Mouse (Mus musculus) midbrain, embryonic 14.5 days (tissue): ENCODE measurements around the gene Jmjd1c. TPM values are rescaled to one million over a fixed set of nuclear protein-coding genes. Genes with fewer than 3 reads are reported as not detected.

ENCODE experiments used
- ATAC-seq: fragments of 200-750 bp; cut with Nextera tagmentation; 2 replicates; pipeline ENCODE4 v1.8.0; 2017; ENCODE audit warnings: moderate number of reproducible peaks, moderate library complexity; ENCODE audit not compliant: low FRiP score, low TSS enrichment
- DNase-seq: peaks from one replicate; pipeline ENCODE4 v3.0.0-alpha.2; 2015
- H3K27ac ChIP-seq: fragments of 300-500 bp; sonication (generic); replicated peaks from 2 replicates; pipeline ENCODE4 v1.5.1; 2014; ENCODE audit warnings: mild to moderate bottlenecking, low read depth, low read length, moderate library complexity
- H3K27me3 ChIP-seq: fragments of 300-500 bp; sonication (generic); 2 replicates; pipeline ENCODE4 v1.6.1; 2014; ENCODE audit warnings: low read length, control low read depth, mixed read lengths; ENCODE audit not compliant: control insufficient read depth, insufficient read depth
- H3K36me3 ChIP-seq: fragments of 300-500 bp; sonication (generic); 2 replicates; pipeline ENCODE4 v1.6.1; 2014; ENCODE audit warnings: low read length, control low read depth; ENCODE audit not compliant: control insufficient read depth, insufficient read depth
- H3K4me1 ChIP-seq: fragments of 300-500 bp; sonication (generic); 2 replicates; pipeline ENCODE4 v1.6.1; 2014; ENCODE audit warnings: mild to moderate bottlenecking, antibody characterized with exemption, low read length, control low read depth; ENCODE audit not compliant: control insufficient read depth, insufficient read depth
- H3K4me2 ChIP-seq: fragments of 300-500 bp; sonication (generic); 2 replicates; pipeline ENCODE4 v1.6.1; 2014; ENCODE audit warnings: mild to moderate bottlenecking, low read length, moderate library complexity
- H3K4me3 ChIP-seq: fragments of 300-500 bp; sonication (generic); replicated peaks from 2 replicates; pipeline ENCODE4 v1.5.1; 2014; ENCODE audit warnings: low read depth, low read length
- H3K9ac ChIP-seq: fragments of 300-500 bp; sonication (generic); replicated peaks from 2 replicates; pipeline ENCODE4 v1.6.1; 2014; ENCODE audit warnings: mild to moderate bottlenecking, low read length, moderate library complexity
- H3K9me3 ChIP-seq: fragments of 300-500 bp; sonication (generic); 2 replicates; pipeline ENCODE4 v1.6.1; 2016; ENCODE audit warnings: low read length, control low read depth, mixed read lengths; ENCODE audit not compliant: control insufficient read depth
- WGBS: fragments of 180-500 bp; shearing (Covaris S2); extraction: QIAGEN DNeasy Blood & Tissue Kit; methylation state at CpG from one replicate; pipeline ENCODE4 v1.1.7; 2014; 5-methylcytosine and 5-hydroxymethylcytosine counted together
- polyA plus RNA-seq: library from polyadenylated mRNA; unstranded; fragments of >200 nt; fragmentation: Nextera tagmentation; extraction: Ambion mirVana; gene quantifications from 2 replicates; pipeline ENCODE4 v1.2.1, GENCODE M21; 2014

Gene Jmjd1c
- polyA plus RNA-seq, 1 experiment from 2014 or later, result 54.4 TPM

DNA sequence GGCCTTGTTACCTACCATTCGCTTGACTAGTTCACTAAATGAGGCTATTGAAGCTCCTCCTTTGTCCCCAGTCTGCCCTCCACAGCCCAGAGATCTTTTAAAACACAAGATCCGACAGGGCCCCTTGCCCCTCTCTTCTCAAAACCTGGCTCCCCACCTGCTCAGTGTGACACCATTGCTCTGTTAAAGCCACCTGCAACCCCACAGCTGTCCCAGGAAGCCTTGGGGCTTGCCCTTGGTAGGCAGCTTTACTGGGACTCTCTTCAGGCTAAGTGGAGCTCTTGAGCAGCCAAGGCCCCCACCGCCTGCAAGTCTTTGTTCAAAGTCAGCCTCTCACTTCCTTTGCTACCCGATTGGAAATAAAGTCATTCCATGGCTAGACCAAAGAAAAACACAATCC, 16.9 kb upstream of the Jmjd1c start:
- WGBS, result 52% methylated on average over 4 of the region's 4 CpGs
- no peak overlapping the region for H3K27ac ChIP-seq
- peaks cover 4% of the 10 kb centered on the region for H3K4me1 ChIP-seq
- no peaks in the 10 kb centered on the region for H3K9me3 ChIP-seq
- ATAC-seq (no peak), DNase-seq (no peak)
- H3K36me3 ChIP-seq, result no peaks in the 10 kb centered on the region
- H3K4me3 ChIP-seq, result no peak overlapping the region
- H3K27me3 ChIP-seq, result no peaks in the 10 kb centered on the region
- H3K9ac ChIP-seq, result no peak overlapping the region
- H3K4me2 ChIP-seq, result no peak overlapping the region

GRCm38 (mm10) chr10:67081206-67082007, 14.5 kb upstream of the Jmjd1c start:
- 93% methylated on average over 18 of the region's 18 CpGs for WGBS
- H3K27me3 ChIP-seq, result no peaks in the 10 kb centered on the region
- H3K4me2 ChIP-seq, result no peak overlapping the region
- H3K27ac ChIP-seq, result no peak overlapping the region
- no peaks in the 10 kb centered on the region for H3K9me3 ChIP-seq
- no peaks in the 10 kb centered on the region for H3K36me3 ChIP-seq
- peaks cover 4% of the 10 kb centered on the region for H3K4me1 ChIP-seq
- DNase-seq, result no peak
- ATAC-seq, result no peak
- H3K9ac ChIP-seq, result no peak overlapping the region
- no peak overlapping the region for H3K4me3 ChIP-seq

GRCm38 (mm10) chr10:67082531-67082930, 13.4 kb upstream of the Jmjd1c start:
- WGBS, result 93% methylated on average over 4 of the region's 4 CpGs
- Histone ChIP-seq H3K27me3 (no peaks in the 10 kb centered on the region), H3K9me3 (no peaks in the 10 kb centered on the region), H3K4me3 (no peak overlapping the region), H3K4me2 (no peak overlapping the region), H3K9ac (no peak overlapping the region), H3K4me1 (no peaks in the 10 kb centered on the region), H3K27ac (no peak overlapping the region), H3K36me3 (no peaks in the 10 kb centered on the region)
- ATAC-seq (no peak), DNase-seq (no peak)

DNA sequence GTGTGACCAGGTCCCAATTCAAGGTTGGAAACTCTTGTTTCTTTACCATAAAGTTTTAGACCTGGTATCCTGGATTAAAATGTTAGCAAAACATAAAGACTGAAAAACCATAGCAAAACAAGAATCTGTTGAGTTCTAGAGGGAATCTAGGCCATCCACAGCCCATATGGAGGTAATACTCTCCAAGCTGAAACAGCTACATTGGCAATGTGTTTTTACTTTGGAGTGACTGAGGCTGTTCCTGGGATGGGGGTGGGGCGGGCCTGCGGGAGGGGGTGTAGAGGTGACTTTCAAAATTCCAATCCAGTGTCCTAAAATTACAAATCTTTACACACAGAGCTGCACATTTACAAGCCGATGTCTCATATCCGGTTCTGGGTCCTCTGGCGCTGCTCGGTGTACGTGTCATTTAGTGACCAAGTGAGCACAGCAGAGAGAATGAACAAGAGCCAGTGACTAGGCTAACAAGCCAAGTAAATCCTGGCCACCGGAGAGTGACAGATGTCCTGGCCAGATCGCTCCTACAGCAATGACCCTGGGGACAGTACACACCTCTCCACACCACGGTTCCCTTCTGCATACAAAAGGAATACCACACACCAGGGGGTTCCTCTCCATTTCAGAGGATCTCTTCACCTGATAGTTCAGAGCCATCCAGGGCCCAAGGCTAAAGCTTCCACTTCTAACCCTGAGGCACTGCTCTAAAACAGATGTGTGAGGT, 12.3 kb upstream of the Jmjd1c start:
- H3K4me1 ChIP-seq, result no peaks in the 10 kb centered on the region
- H3K9me3 ChIP-seq, result no peaks in the 10 kb centered on the region
- no peak overlapping the region for H3K4me2 ChIP-seq
- ATAC-seq, result no peak
- 75% methylated on average over 10 of the region's 10 CpGs for WGBS
- no peaks in the 10 kb centered on the region for H3K36me3 ChIP-seq
- no peak for DNase-seq
- no peak overlapping the region for H3K9ac ChIP-seq
- H3K27me3 ChIP-seq, result no peaks in the 10 kb centered on the region
- H3K4me3 ChIP-seq, result no peak overlapping the region
- no peak overlapping the region for H3K27ac ChIP-seq

GRCm38 (mm10) chr10:67085124-67085523, 10.8 kb upstream of the Jmjd1c start:
- Histone ChIP-seq H3K4me2 (no peak overlapping the region), H3K27me3 (no peaks in the 10 kb centered on the region), H3K36me3 (no peaks in the 10 kb centered on the region), H3K27ac (no peak overlapping the region), H3K4me1 (no peaks in the 10 kb centered on the region), H3K9me3 (no peaks in the 10 kb centered on the region), H3K4me3 (no peak overlapping the region), H3K9ac (no peak overlapping the region)
- 77% methylated on average over 10 of the region's 10 CpGs for WGBS
- DNase-seq, result no peak
- no peak for ATAC-seq

GRCm38 (mm10) chr10:67085916-67086315, 10.0 kb upstream of the Jmjd1c start:
- H3K27ac ChIP-seq, result no peak overlapping the region
- no peak overlapping the region for H3K4me2 ChIP-seq
- H3K27me3 ChIP-seq, result no peaks in the 10 kb centered on the region
- no peaks in the 10 kb centered on the region for H3K4me1 ChIP-seq
- 93% methylated on average over 7 of the region's 7 CpGs for WGBS
- DNase-seq (no peak), ATAC-seq (no peak)
- no peak overlapping the region for H3K4me3 ChIP-seq
- no peaks in the 10 kb centered on the region for H3K36me3 ChIP-seq
- no peaks in the 10 kb centered on the region for H3K9me3 ChIP-seq
- no peak overlapping the region for H3K9ac ChIP-seq

DNA sequence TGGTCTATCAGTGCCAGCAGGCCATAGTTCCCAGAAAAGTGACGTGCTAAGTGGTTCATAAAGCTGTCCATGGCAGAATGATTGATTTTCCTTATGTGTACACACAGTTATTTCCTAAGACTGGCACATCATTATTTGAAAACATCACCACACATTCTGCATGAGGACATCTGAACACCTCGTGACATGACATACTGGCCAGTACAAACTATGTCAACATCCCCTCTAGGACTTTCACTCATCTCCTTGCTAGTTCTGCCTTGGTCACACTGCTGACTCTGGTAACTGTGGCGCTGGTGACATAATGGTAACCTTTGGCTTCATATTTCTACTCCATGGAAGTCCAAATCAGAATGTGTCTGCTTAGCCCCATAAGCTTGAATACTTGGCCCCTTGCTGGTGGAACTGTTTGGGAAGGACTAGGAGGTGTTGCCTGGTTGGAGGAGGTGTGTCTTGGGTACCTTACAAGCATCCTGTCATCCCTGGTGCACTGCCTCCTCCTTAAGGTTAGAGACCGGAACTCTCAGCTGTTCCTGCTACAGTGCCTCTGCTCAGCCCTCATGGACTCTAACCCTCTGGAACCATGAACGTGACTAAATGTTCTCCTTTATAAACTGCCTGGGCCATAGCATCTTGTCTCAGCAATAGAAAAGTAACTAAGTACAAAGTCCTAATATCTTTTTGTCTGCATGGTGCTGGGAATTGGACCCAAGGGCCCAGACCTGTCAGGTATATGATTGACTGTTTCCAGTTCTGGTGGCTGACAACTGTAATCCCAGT, 8.3 kb upstream of the Jmjd1c start:
- no peaks in the 10 kb centered on the region for H3K27me3 ChIP-seq
- no peak overlapping the region for H3K27ac ChIP-seq
- no peaks in the 10 kb centered on the region for H3K4me1 ChIP-seq
- ATAC-seq, result no peak
- no peaks in the 10 kb centered on the region for H3K36me3 ChIP-seq
- no peak overlapping the region for H3K4me3 ChIP-seq
- DNase-seq, result no peak
- no peak overlapping the region for H3K4me2 ChIP-seq
- 97% methylated on average over 5 of the region's 5 CpGs for WGBS
- no peaks in the 10 kb centered on the region for H3K9me3 ChIP-seq
- H3K9ac ChIP-seq, result no peak overlapping the region

DNA sequence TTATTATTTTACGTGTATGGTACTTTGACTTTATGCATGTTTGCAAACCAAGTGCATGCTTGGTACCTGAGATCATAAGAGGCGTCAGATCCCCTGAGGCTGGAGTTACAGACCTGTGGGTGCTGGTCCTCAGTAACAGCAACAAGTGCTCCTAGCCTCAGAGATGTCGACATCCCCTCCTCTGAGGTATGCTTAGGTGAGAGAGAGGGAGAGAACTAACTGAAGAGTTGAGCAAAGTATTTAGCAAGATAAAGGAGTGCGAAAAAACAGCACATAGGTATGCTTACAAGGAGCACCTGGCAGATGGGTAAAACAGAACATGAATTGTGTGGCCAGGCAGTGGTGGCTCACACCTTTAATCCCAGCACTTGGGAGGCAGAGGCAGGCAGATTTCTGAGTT, 5.3 kb upstream of the Jmjd1c start:
- no peak overlapping the region for H3K4me3 ChIP-seq
- no peak overlapping the region for H3K9ac ChIP-seq
- WGBS, result 93% methylated on average over 4 of the region's 4 CpGs
- ATAC-seq, result no peak
- H3K27me3 ChIP-seq, result no peaks in the 10 kb centered on the region
- no peaks in the 10 kb centered on the region for H3K9me3 ChIP-seq
- H3K4me1 ChIP-seq, result peaks cover 6% of the 10 kb centered on the region
- H3K27ac ChIP-seq, result no peak overlapping the region
- no peak for DNase-seq
- no peak overlapping the region for H3K4me2 ChIP-seq
- H3K36me3 ChIP-seq, result no peaks in the 10 kb centered on the region
